Mouse (Mus musculus) midbrain, embryonic 13.5 days (tissue): ENCODE measurements around the gene Anp32b. TPM values are rescaled to one million over a fixed set of nuclear protein-coding genes. Genes with fewer than 3 reads are reported as not detected.

Source experiments
- ATAC-seq: fragments of 200-750 bp; cut with Nextera tagmentation; 2 replicates; pipeline ENCODE4 v1.8.0; 2017; ENCODE audit warnings: mild to moderate bottlenecking, moderate TSS enrichment, moderate library complexity
- H3K27ac ChIP-seq: fragments of 300-500 bp; sonication (generic); 2 replicates; pipeline ENCODE4 v1.5.1; 2015; ENCODE audit warnings: inconsistent platforms, mild to moderate bottlenecking, moderate library complexity
- H3K27me3 ChIP-seq: fragments of 300-500 bp; sonication (generic); 2 replicates; pipeline ENCODE4 v1.6.1; 2015; ENCODE audit warnings: mild to moderate bottlenecking, inconsistent platforms
- H3K36me3 ChIP-seq: fragments of 300-500 bp; sonication (generic); 2 replicates; pipeline ENCODE4 v1.6.1; 2015; ENCODE audit warnings: mild to moderate bottlenecking, inconsistent platforms
- H3K4me1 ChIP-seq: fragments of 300-500 bp; sonication (generic); replicated peaks from 2 replicates; pipeline ENCODE4 v1.6.1; 2015; ENCODE audit warnings: inconsistent platforms
- H3K4me2 ChIP-seq: fragments of 300-500 bp; sonication (generic); replicated peaks from 2 replicates; pipeline ENCODE4 v1.6.1; 2015; ENCODE audit warnings: moderate library complexity, mild to moderate bottlenecking, inconsistent platforms
- H3K4me3 ChIP-seq: fragments of 300-500 bp; sonication (generic); replicated peaks from 2 replicates; pipeline ENCODE4 v1.5.1; 2015; ENCODE audit warnings: mild to moderate bottlenecking, inconsistent platforms
- H3K9ac ChIP-seq: fragments of 300-500 bp; sonication (generic); replicated peaks from 2 replicates; pipeline ENCODE4 v1.6.1; 2015; ENCODE audit warnings: mild to moderate bottlenecking, inconsistent platforms
- H3K9me3 ChIP-seq: fragments of 300-500 bp; sonication (generic); 2 replicates; pipeline ENCODE4 v1.6.1; 2016; ENCODE audit warnings: mild to moderate bottlenecking, inconsistent platforms
- WGBS: fragments of 180-500 bp; shearing (Covaris S2); methylation state at CpG from one replicate; pipeline ENCODE4 v1.1.7; 2015; 5-methylcytosine and 5-hydroxymethylcytosine counted together
- polyA plus RNA-seq: library from polyadenylated mRNA; unstranded; fragments of >200 nt; fragmentation: Nextera tagmentation; extraction: Ambion mirVana; gene quantifications from 2 replicates; pipeline ENCODE4 v1.2.1, GENCODE M21; 2015

Anp32b gene
- polyA plus RNA-seq, 1 experiment from 2014 or later: 136 TPM

DNA sequence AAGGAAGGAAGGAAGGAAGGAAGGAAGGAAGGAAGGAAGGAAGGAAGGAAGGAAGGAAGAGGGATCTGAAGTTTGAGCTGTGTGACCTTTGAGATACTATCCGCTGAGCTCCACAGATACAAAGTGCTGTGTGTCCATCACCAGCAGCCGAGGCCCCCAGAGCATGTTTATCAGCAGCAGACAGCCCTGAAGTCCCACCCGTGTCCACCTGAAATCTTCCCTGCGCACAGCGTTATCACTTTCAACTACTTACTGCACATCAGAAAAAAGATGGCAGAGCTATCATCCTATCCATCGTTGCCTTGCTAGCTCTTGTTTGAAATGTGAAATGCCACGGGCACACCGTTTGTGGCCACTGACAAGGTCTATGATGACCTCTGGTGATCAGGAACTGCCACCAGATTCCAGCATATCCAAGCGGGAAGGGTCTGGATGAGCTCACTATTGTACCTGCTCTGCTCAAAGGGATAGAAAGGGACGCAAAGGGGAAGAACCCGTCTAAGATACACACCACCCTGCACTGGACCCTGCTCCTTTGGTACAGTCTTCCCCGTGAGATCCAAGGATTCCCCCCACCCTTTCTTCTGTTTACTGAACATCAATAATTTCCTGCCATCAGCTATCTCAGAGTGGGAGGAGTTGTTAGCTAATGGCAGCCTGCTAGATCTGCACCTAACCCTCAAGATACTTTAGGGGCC, 18.2 kb upstream of the Anp32b start:
- Histone ChIP-seq H3K27me3 (no peaks in the 10 kb centered on the region), H3K9me3 (no peaks in the 10 kb centered on the region), H3K27ac (no peak overlapping the region), H3K4me3 (no peak overlapping the region), H3K4me2 (no peak overlapping the region), H3K4me1 (peaks cover 9% of the 10 kb centered on the region), H3K9ac (no peak overlapping the region), H3K36me3 (no peaks in the 10 kb centered on the region)
- no peak for ATAC-seq
- WGBS: 92% methylated on average over 12 of the region's 12 CpGs

DNA sequence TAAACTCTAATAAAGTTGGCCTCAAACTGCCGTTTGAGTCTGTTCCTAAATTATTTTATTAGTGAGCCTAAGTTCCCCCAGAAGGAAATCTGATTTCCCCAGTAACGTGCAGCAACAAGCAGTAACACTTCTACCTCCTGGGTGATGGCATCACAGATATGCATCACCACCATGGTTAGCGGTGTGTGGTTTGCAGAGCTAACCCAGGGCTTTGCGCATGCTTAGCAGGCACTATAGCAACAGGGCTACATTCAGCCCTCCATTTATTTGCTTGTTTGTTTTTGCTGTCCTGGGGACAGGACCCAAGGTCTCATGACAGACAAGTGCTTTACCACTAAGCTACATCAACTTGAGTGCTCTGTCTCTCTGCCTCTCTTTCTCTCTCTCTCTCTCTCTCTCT, 8.2 kb upstream of the Anp32b start:
- H3K36me3 ChIP-seq: no peaks in the 10 kb centered on the region
- H3K9ac ChIP-seq: no peak overlapping the region
- H3K27me3 ChIP-seq: no peaks in the 10 kb centered on the region
- H3K27ac ChIP-seq: no peak overlapping the region
- H3K9me3 ChIP-seq: no peaks in the 10 kb centered on the region
- ATAC-seq: no peak
- no peak overlapping the region for H3K4me3 ChIP-seq
- H3K4me2 ChIP-seq: no peak overlapping the region
- 81% methylated on average over 4 of the region's 4 CpGs for WGBS
- no peaks in the 10 kb centered on the region for H3K4me1 ChIP-seq

DNA sequence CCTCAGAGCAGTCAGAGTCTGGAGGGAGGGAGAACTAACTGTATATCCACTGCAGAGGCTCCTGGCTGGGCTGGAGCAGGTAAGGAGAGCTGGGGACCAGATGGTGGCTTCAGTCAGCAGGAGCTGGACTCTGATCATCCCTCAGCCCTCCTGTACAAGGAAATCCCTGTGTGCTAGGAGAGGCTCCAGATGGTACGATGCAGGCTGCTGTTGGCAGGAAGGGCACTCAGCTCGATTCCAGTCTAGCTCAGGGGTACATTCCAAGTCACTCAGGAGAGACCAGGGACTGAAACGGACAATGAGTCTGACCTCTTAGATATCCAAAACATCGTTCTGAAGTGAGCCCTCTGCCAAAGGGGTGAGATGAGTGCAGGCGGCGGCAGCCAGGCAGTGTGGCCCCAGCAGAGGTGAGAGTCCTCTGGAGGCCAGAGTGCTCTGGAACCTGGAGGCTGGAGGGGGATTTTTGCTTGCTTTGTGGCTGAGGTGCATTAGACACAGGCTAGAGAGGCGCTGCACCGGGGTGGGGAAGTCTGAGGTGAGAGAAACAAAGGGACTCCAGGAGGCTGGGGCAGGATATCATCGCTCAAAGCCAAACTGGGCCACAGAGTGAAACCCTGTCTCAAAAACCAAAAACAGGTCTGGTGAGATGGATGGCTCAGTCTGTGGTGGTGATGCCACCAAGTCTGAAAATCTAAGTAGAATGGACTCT, 5.3 kb upstream of the Anp32b start:
- no peak overlapping the region for H3K9ac ChIP-seq
- ATAC-seq: no peak
- no peak overlapping the region for H3K4me3 ChIP-seq

DNA sequence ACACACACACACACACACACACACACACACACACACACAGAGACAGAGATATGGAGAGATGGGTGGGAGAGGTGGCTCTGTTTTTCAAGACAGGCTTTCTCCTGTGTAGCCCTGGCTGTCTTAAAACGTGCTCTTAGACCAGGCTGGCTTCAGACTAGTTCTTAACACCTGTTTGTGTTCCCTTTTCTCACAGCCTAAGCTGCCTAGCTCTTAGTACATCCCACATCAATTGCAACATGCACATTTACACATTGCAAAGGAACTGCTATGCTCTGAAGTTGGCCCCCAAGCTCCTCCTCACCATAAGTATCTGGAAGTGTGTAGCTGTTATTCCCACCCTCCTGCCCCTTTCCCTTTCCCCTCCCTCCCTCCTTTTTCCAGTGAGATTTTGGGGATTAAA, 3.2 kb upstream of the Anp32b start:
- no peaks in the 10 kb centered on the region for H3K9me3 ChIP-seq
- no peak overlapping the region for H3K9ac ChIP-seq
- H3K4me2 ChIP-seq: no peak overlapping the region
- no peak overlapping the region for H3K27ac ChIP-seq
- H3K27me3 ChIP-seq: no peaks in the 10 kb centered on the region
- ATAC-seq: no peak
- H3K4me1 ChIP-seq: peaks cover 10% of the 10 kb centered on the region
- 56% methylated on average over 1 of the region's 1 CpGs for WGBS
- no peaks in the 10 kb centered on the region for H3K36me3 ChIP-seq
- no peak overlapping the region for H3K4me3 ChIP-seq

More for the DNA sequence above, 5.3 kb upstream of the Anp32b start:
- WGBS: 51% methylated on average over 9 of the region's 9 CpGs
- Histone ChIP-seq H3K36me3 (no peaks in the 10 kb centered on the region), H3K27me3 (no peaks in the 10 kb centered on the region), H3K4me1 (peaks cover 5% of the 10 kb centered on the region; the same call in 1 of the 2 replicates), H3K9me3 (no peaks in the 10 kb centered on the region), H3K27ac (no peak overlapping the region), H3K4me2 (no peak overlapping the region)

DNA sequence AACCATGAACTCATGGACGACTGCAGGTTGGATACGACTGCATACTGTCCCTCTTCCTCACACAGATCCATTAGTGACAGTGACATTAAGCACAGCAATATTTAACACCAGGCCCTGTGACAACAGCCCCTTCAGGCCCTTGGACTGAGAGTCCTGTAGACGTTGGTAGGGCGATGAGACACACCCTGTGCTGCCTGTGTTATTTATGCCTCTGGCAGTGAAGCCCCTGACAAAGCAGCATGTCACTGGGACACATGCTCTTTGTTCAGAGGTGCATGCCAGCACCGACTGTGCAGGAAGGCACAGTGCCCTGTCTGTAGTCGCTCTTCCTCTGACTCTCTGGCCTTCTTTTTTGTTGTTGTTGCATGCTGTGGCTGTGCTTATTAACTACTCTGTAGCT, 1.8 kb upstream of the Anp32b start:
- WGBS: 55% methylated on average over 6 of the region's 6 CpGs
- ATAC-seq: no peak
- no peaks in the 10 kb centered on the region for H3K36me3 ChIP-seq
- no peak overlapping the region for H3K4me2 ChIP-seq
- no peak overlapping the region for H3K9ac ChIP-seq
- H3K4me1 ChIP-seq: peaks cover 23% of the 10 kb centered on the region
- no peaks in the 10 kb centered on the region for H3K27me3 ChIP-seq
- no peak overlapping the region for H3K27ac ChIP-seq
- H3K9me3 ChIP-seq: no peaks in the 10 kb centered on the region
- H3K4me3 ChIP-seq: no peak overlapping the region

DNA sequence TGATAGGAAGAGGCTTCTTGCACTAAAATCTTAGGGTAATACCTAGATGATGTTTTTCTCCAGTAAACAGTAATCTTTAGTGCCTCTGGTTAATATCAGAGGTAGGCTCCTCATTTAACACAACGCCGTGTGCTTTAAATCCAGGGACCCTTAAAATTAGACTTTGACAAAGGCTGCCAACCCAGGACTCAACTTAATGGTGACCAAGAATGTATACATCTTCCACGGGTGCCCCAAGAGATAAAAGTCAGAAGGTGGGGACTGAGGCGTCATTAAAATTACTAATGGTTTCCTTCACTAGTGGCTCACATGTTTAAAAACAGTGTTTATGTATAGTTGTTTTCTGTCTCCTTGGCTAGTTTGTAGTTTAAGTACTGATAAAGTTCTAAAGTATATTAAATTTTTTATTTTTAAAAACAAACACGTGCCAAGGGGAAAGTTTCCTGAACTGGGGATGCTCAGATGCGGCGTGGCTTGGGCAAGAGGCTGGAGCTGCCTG, 633 bp upstream of the Anp32b start:
- Histone ChIP-seq H3K36me3 (no peaks in the 10 kb centered on the region), H3K9me3 (no peaks in the 10 kb centered on the region), H3K4me2 (peak overlapping the region; percentile 85), H3K9ac (peak overlapping the region; percentile 93), H3K27ac (peak overlapping the region; percentile 97), H3K27me3 (no peaks in the 10 kb centered on the region), H3K4me1 (peaks cover 34% of the 10 kb centered on the region), H3K4me3 (peak overlapping the region; percentile 90)
- no peak for ATAC-seq
- WGBS: 33% methylated on average over 7 of the region's 7 CpGs

DNA sequence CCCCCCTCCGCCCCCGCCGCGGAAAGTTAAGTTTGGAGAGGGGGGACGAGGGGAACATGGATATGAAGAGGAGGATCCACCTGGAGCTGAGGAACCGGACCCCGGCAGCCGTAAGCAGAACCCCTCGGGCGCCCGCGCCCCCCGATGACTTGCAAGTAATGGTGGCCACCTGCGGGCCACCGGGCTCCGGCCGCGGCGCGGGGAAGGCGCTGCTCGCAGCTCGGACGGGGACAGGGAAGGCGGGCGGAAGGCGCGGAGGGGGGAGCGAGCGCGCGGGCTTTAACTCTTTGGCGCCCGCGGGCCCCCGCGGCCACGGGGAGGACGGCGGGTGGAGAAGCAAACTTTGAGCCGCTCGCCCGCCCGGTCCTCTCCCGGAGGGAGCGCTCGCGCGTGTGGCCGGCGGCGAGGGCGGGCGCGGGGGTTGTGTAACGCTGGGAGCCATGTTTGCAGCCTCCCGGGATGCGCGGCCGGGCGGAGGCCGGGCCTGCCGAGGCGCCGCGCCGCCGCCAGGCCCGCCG, 597 bp downstream of the Anp32b start:
- 0% methylated on average over 50 of the region's 70 CpGs for WGBS
- Histone ChIP-seq H3K4me1 (peaks cover 34% of the 10 kb centered on the region), H3K4me2 (peak overlapping the region; percentile 85), H3K27ac (peak overlapping the region; percentile 97), H3K4me3 (peak overlapping the region; percentile 90), H3K36me3 (no peaks in the 10 kb centered on the region), H3K27me3 (no peaks in the 10 kb centered on the region), H3K9ac (peak overlapping the region; percentile 93), H3K9me3 (no peaks in the 10 kb centered on the region)
- ATAC-seq: peak; percentile 49

DNA sequence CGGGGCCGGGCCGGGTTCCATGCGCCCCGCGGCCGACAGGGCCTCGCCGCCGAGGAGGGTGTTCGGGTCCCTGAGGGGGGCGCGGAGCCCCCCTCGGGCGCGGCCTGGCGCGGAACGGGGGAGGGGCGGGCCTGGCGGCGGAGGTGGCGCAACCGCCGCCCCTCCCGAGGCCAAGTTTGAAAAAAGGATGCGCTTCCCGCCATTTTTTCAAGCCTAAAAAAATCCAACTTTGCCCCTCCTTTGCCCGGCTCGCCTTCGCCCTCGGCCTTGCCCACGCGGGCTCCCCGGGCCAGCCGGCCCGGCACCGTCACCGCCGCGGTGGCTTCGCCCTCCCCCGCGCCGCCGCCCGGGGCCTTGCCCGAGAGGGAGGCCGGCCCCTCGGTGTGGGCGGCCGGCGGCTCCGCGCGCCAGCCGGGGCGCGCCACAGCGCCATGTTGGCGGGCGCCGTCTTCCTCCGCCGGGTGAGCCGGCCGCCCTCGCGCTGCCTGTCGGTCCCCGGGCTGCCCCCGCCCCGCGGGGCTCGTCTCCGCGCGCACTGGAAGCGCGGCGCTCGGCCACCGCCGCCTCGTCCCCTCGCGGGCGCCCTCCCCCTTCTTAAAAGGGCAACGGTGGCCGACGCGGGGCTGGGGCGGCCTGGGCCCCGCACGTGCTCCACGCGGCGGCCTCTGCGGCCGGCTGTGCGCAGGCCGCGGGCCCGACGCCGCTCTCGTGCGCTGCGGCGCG, 1.2 kb downstream of the Anp32b start:
- Histone ChIP-seq H3K27ac (peak overlapping the region; percentile 97), H3K4me1 (peaks cover 34% of the 10 kb centered on the region), H3K4me3 (peak overlapping the region; percentile 90), H3K27me3 (no peaks in the 10 kb centered on the region), H3K9me3 (no peaks in the 10 kb centered on the region), H3K36me3 (no peaks in the 10 kb centered on the region), H3K4me2 (peak overlapping the region; percentile 85), H3K9ac (peak overlapping the region; percentile 93)
- ATAC-seq: peak; percentile 63
- WGBS: under 1% methylated on average over 90 of the region's 111 CpGs

DNA sequence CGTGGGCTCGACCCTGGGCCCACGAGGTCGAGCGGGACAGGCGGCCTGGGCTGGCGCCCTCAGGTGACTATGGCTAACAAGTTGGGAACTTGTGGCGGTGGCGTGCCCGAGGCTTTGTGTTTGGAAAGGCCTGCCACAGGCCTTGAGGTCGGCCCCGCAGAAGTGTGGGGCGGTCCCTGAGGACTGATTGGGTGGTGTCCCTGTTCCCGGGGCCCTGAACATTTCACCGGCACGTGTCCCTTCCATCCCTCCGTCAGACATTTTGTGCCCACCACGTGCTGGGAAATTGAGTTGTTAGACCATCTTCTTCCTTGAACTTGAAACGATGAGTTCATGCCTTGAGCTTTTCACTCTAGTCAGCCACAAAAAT, 1.8 kb downstream of the Anp32b start:
- WGBS: 1% methylated on average over 19 of the region's 19 CpGs

DNA sequence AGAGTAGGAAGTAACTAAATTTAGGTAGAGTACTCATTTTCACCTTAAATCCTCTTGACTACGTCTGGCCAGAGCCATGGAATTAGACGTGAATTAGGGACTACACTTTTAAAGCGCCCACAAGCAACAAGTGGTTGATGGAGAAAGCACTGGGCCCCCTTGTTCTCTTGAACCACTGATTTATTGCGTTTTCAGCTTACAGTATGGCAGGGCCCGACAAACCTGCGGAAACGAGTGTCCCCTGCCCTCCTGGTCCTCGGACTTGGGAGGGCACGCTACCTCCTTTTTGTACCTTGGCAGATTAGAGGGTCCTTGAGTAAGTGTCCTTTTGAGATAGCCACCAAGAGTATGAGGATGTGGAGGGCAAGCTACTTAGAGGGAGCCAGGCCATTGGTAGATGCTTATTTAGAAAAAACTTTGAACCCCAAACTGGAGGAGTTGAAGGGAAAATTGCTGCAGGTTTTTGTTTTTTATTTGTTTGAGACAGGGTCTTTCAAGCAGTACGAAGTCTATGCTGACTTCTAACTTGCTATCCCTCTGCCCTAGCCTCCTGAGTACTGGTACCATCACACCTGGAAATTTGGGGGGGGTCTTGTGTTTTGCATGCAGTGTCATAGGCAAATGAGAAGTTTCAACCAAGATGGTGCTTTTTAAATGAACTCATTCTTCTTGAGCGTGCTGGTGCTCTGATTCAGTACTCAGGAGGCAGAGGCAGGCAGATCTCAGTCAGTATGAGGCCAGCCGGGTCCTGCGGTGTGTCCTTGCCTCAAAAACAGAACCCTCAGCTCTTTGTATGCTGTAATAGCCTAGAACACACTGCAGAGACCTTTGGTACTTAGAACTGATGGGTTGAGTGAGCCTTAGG, 2.4 kb downstream of the Anp32b start:
- Histone ChIP-seq H3K27ac (no peak overlapping the region; the same call in 1 of the 2 replicates), H3K9ac (peak overlapping the region; percentile 93), H3K4me2 (peak overlapping the region; percentile 85), H3K36me3 (no peaks in the 10 kb centered on the region), H3K4me3 (peak overlapping the region; percentile 90), H3K9me3 (no peaks in the 10 kb centered on the region), H3K27me3 (no peaks in the 10 kb centered on the region), H3K4me1 (peaks cover 34% of the 10 kb centered on the region)
- WGBS: 44% methylated on average over 13 of the region's 13 CpGs
- no peak for ATAC-seq

More for the DNA sequence above, 1.8 kb downstream of the Anp32b start:
- H3K9ac ChIP-seq: peak overlapping the region; percentile 93
- peak; percentile 28 for ATAC-seq
- peak overlapping the region; percentile 85 for H3K4me2 ChIP-seq
- H3K4me3 ChIP-seq: peak overlapping the region; percentile 90
- no peaks in the 10 kb centered on the region for H3K9me3 ChIP-seq
- peaks cover 34% of the 10 kb centered on the region for H3K4me1 ChIP-seq
- H3K36me3 ChIP-seq: no peaks in the 10 kb centered on the region
- no peaks in the 10 kb centered on the region for H3K27me3 ChIP-seq
- peak overlapping the region; percentile 97 for H3K27ac ChIP-seq

DNA sequence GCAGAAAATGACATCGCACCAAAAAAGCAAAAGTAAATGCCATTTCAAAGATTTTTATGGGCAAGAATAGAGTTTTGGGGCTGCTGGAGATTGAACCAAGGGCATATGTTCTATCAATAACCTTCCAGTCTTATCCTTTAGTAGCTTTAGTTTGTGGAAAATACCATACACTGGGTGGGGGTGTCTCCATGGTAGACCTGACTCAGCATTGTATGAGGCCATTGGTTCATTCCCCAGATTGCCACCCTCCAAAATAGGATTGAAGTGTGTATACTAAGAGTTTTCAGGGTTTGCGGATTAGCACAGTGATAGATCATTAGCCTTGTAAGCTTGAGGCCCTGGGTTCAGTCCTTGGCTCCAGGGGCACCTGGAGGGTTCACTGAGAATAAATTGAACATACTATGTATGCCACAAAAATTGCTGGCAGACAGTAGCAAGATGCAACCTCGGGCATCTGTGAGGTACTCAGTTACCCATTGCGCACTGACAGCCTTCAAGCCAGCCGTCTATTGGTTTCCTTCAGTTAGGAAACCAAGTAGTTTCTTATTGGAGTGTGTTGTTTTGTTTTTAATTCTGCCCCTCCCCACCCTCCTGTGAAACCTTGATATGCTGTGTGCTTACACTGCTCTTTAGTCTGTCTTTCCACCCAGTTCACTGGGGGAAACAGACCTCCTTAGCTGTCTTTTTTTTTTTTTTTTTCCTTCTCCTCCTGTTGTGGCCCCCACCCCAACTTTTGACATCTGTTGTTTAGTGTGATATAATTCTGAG, 3.6 kb downstream of the Anp32b start:
- no peak for ATAC-seq
- Histone ChIP-seq H3K9ac (no peak overlapping the region), H3K36me3 (no peaks in the 10 kb centered on the region), H3K27ac (no peak overlapping the region), H3K27me3 (no peaks in the 10 kb centered on the region), H3K9me3 (no peaks in the 10 kb centered on the region), H3K4me1 (peaks cover 34% of the 10 kb centered on the region), H3K4me3 (no peak overlapping the region), H3K4me2 (no peak overlapping the region)
- 77% methylated on average over 5 of the region's 5 CpGs for WGBS
